Mouse (Mus musculus) erythroblast, adult 5-6 weeks (primary cell): ENCODE measurements around the gene Ccdc14. TPM values are rescaled to one million over a fixed set of nuclear protein-coding genes. Genes with fewer than 3 reads are reported as not detected.
"Not testable (repeated sequence)": the region's sequence is repeated elsewhere in the genome, so short reads cannot be mapped to it uniquely, and the experiment has no call there.

Experiments
- ATAC-seq: replicated peaks from 2 replicates; pipeline ENCODE4 v1.8.0; 2016; ENCODE audit warnings: moderate number of reproducible peaks, mild to moderate bottlenecking, moderate TSS enrichment, inconsistent platforms; ENCODE audit not compliant: poor library complexity, low FRiP score, severe bottlenecking
- total RNA-seq, 2 experiments: library from RNA; stranded (forward) in 1 of 2; stranded (reverse) in 1 of 2; fragments of 150-400 nt in 1 of 2; fragments of 200-764, 138-1000 nt in 1 of 2; gene quantifications; 2 replicates each; pipeline versions ENCODE4 v1.2.3 to v1.2.4; 2015 to 2017; ENCODE audit warnings: low replicate concordance in 2 of 2

Gene Ccdc14
- 2.1 and 3.1 TPM in 2 replicates for total RNA-seq (2015; ENCODE audit: low replicate concordance)
- 1.4 and 2.0 TPM in 2 replicates for total RNA-seq (2017; ENCODE audit: low replicate concordance)

DNA sequence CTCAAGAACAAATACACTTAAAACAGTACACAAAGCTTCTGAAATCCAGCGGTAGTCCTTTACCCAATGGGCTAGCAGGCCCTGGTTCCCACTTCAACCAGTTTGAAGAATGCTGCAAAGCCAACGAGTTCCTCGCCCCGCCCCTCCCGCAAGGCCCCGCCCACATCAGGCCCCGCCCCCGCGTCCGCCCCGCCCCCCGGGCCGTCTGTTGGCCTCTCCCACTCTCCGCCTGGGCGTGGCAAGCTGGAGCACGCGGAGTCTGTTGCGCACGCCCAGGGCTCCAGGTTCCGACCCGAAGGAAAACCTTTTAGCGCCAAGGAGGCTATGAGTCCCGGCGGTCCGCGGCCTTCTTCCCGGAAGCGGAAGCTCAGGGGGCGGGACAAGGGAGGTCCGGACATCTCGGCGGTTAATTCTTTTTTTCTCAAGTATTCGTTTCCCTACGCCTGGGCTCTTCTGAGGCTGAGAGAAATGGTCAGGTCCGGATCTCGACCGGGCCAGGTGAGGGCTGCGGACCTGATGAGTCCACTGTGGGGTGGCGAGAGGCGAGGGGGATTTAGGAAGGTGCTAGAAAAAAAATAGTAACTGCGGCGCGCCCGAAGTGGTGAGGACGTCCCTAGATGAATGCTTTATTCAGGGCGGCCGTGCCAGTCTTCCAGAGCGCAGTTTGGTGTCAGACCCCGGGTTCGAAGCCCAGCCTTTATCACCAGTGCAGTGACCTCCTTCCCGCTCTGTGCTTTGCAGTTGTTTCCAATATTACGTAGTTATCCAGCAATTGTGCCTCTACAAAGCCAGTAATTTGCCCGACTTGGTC, at the start of gene Ccdc14:
TSS of gene Ccdc14 (plus strand) at position 283 of the 811 bp plus-strand sequence.
- peak; percentile 94 for ATAC-seq

GRCm38 (mm10) chr16:34643511-34644259, 46.7 kb upstream of the Ccdc14 start:
- no peak for ATAC-seq

- ATAC-seq: no peak
Observed at GRCm38 (mm10) chr16:34649621-34650020, 40.8 kb upstream of the Ccdc14 start, which contains the start of gene Ropn1. TSS of gene Ropn1 (plus strand) at chr16:34649921.

- ATAC-seq: no peak
Observed at GRCm38 (mm10) chr16:34653023-34653422, 37.4 kb upstream of the Ccdc14 start.

DNA sequence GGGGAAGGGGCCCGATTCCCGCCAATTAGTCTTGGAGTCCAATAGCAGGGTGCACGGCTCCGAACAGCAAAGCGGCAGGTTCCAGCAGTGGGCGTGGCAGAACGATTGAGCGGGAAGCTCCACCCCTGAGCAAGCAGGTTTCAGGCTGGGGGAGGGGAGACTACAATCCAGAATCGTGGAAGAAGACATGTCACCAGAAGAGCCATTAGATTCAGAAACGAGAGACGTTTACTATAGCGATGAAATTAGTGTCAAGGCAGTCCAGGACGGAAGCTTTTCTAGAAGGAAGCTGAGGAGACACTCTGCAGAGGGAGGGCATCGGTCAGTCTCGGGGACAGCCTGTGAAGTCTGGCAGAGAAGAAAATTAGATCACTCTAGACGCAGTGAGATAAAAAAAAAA, 32.9 kb upstream of the Ccdc14 start:
- ATAC-seq: not testable (repeated sequence)

- no peak for ATAC-seq
Observed at GRCm38 (mm10) chr16:34657983-34658382, 32.4 kb upstream of the Ccdc14 start.

DNA sequence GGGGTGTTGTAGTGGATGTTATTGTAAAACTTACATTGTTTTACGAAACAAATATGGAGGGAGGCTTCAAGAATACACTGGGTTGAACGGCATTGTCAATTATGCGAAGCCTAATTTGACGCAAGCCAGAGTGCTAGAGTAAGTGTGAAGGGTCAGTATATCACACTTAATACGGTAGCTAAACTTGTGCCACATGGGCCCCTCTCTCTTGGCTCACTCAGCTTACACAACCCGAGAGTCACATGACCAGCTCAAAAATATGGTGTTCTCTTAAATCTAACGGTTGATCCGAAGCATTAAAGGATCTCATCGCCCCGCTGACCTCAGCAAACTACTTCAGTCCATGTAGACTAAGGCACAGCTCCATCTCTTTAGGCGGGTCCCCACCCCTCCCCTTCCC, 32.0 kb upstream of the Ccdc14 start:
- ATAC-seq: no peak

GRCm38 (mm10) chr16:34664553-34664952, 25.9 kb upstream of the Ccdc14 start:
- no peak for ATAC-seq

GRCm38 (mm10) chr16:34667031-34667726, 23.2 kb upstream of the Ccdc14 start:
- ATAC-seq: peak; percentile 85; the same call in 1 of the 2 replicates

DNA sequence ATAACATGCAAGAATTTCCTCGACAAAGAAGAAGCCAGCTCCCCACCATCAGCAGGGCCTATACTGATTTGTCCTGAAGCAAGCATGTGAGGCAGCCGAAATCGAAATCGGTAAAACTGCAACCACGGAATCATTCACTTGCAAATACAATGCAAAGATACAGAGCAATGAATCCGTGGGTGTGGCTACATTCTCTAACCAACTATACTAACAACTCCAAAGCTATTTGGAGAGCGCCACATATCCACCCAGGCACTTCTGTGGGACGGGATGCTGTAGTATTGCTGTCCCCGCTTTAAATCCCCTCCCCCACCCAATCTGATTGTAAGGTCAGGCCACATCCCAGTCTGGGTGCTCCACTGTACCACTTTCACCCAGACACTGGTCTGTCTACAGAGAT, 22.1 kb upstream of the Ccdc14 start:
- ATAC-seq: no peak

DNA sequence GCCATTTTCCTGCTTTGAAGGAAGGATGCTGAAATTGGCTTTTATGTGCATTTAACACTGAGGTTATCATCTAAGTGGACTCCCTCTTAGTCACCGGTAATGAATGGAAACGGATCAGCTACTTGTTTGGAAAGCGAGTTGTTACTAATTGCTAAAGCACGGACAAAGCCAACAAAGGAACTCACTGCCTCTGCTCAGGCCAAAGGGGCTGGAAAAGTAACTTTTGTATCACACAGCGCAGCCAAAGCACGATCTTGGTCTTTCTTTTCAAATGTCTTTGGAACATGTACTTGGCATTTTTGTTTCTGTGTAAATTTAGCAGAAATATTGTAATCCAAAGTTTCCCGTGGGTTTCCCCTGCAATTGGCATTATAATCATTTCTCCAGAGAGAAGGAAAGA, 18.4 kb upstream of the Ccdc14 start:
- ATAC-seq: no peak

DNA sequence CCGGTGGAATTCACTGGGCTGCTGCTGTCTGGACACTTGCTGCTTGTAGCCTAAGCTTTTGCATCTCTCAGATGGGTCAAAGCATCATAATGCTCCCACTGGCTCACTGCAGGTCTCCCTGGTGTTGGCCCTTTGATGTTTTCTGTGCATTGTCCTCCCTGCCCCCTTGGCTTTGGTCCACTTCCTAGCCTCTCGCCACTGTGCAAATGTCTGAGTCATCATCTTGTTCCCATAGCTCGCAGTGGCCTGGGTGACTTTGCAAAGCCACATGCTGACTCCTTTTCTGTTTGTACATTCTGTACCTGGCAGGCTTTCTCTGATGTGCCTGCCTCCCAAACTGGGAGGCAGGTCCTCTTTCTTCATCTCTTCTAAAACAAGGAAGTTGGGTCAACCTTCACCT, 17.6 kb upstream of the Ccdc14 start:
- ATAC-seq: no peak

GRCm38 (mm10) chr16:34674365-34674764, 16.1 kb upstream of the Ccdc14 start:
- ATAC-seq: no peak

- ATAC-seq: no peak
Observed at GRCm38 (mm10) chr16:34681823-34682222, 8.6 kb upstream of the Ccdc14 start.

- ATAC-seq: no peak
Observed at GRCm38 (mm10) chr16:34689879-34690278, 537 bp upstream of the Ccdc14 start.

DNA sequence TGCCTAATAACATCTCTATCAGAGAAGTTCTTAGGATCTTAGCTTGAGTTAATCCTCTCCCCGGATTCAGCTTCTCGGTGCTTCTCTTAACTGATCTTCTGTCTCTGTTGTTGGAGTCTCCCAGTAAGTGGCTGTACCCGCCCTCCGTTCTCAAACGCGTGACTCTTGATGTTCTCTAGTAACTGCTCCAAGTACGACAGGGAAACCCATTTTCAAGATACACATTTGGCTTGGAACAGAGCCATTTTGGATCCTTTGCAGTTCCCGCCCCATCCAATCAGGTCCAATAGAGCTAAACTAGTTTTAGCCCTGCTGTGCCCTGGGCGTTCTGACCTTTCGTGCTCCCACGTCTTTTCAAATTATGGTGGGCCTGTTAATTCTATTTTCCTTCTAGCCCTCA, 740 bp downstream of the Ccdc14 start:
- peak; percentile 21; the same call in 1 of the 2 replicates for ATAC-seq

GRCm38 (mm10) chr16:34694477-34694876, 4.1 kb downstream of the Ccdc14 start:
- no peak for ATAC-seq

GRCm38 (mm10) chr16:34698721-34699120, 8.3 kb downstream of the Ccdc14 start:
- ATAC-seq: not testable (repeated sequence)

- peak; percentile 69 for ATAC-seq
Observed at GRCm38 (mm10) chr16:34700165-34700827, 9.9 kb downstream of the Ccdc14 start.

- no peak for ATAC-seq
Observed at GRCm38 (mm10) chr16:34700828-34701216, 10.4 kb downstream of the Ccdc14 start.
